Mouse (Mus musculus) CD4-positive, CD25-positive, alpha-beta regulatory T cell, adult 2 months (primary cell): ENCODE results near the gene Olfr1349.
"Not testable (repeated sequence)": the region's sequence is repeated elsewhere in the genome, so short reads cannot be mapped to it uniquely, and the experiment has no call there.

Experiments
- DNase-seq: peaks from one replicate; pipeline ENCODE4 v3.0.0-alpha.2; 2012; ENCODE audit warnings: low read depth, low spot score

The Olfr1349 gene

DNA sequence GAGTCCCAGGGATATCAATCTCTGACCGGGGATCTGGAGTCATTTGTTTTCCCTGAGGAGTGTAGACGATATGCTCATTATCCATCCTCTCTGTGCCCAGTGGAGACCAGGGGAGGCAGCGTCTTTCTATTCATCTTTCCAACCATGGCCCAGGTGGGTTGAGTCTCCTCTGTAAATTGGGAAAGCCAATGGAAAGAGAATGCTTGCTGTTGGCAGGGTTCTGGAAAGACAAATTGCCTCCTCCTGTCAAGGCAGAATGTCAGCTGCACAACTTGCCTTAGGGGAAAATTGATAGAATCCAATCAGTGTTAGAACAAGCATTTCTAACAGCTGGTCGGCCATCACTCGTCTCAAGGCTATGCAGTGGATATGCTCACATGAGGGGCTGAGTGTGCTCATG lies at the start of gene Olfr1349:
Gene Olfr1349 (minus strand): TSS at position 101 of the 400 bp plus-strand sequence.
- no peak for DNase-seq

DNA sequence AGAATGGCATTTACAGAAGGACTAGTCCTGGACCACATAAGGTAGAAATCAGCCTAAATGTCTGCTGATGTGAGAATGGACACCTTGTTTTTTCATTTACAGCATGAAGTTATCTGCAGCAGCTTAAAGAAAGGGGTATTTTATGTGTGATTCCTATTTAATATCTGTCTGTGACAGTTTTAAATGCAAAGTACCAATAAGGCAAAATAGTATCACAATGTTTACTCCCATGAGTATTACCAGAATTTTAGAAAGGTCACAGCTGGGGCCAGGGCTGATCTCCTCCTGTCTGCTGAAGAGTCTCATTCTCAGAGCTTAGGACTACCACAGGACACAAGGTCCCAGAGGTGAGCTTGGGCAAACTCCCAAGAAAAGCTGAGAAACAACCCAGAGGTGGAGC lies 41.8 kb upstream of the Olfr1349 start, which contains the start of gene Olfr1350:
Gene Olfr1350 (plus strand): TSS at position 301 of the 400 bp plus-strand sequence.
- no peak for DNase-seq

DNA sequence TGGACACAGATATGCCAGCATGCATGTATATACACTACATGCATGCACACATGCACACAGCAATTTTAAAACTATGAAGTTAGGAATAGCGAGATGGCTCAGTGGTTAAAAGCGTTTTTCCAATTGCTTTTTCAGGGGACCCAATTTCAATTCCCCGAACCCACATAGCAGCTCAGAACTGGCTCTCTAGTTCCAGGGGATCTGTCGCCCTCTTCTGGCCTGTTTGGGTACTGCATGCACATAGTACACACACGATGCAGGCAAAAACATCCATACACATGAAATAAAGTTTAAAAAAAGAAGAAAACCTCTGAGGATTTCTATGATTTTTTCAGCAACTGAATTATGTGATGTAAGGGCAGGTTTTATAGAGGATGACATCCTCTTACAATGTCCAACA lies 3.4 kb upstream of the Olfr1349 start:
- peak; percentile 11 for DNase-seq

DNA sequence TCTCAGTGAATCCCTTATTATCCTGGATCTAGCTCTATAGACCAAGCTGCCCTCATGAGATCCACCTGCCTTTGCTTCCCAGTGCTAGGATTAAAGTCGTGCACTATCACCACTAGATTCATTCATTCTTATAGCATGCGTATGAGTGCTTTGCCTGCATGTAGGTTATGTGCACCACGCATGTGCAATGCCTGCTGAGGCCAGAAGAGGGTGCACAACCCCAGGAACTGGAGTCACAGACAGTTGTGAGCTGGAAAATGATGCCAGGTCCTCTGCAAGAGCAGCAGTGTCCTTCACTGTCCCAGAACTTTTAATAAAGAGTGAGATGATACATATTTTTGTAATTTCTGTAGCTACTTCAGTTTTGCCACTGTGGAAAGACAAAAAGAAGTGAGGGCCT lies 2.3 kb upstream of the Olfr1349 start:
- DNase-seq = no peak

DNA sequence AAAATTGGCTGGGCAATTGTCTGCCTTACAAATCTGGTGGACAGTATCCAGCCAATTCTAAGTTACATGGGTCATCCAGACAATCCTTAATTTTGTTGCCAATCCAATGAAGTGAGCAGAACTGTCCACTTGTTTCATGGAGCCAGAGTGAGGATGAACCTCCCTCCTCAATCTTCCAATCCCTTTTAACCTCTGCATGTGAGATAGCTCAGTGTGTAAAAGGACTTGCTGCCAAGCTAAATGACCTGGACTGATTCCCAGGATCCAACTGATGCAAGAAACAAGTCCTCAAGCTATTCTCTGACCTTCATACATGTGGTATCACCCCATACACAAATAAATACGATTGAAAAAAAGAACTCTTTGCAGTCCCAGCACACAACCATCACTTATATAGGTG lies 1.1 kb downstream of the Olfr1349 start:
- DNase-seq = no peak

DNA sequence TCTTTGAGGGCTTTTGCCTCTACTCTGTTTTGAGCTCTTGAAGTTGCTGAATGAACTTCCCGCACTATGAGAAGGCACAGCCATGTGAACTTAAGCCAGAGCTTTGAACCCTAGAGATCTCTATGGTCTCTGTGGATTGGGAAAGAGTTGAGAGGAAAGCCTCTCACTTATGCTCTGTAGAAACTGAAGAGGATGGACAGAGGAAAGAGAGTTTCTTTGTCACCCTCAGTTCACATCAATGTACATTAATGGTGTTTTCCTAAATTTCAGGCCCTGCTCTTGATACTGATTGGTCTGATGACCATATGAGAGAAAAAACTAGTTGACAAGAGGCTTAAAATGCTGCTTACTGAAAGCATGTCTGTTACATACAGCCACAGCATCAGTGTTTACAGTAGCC lies 14.1 kb downstream of the Olfr1349 start, which contains the start of gene Olfr1348:
Gene Olfr1348 (minus strand): TSS at position 101 of the 400 bp plus-strand sequence.
- no peak for DNase-seq

DNA sequence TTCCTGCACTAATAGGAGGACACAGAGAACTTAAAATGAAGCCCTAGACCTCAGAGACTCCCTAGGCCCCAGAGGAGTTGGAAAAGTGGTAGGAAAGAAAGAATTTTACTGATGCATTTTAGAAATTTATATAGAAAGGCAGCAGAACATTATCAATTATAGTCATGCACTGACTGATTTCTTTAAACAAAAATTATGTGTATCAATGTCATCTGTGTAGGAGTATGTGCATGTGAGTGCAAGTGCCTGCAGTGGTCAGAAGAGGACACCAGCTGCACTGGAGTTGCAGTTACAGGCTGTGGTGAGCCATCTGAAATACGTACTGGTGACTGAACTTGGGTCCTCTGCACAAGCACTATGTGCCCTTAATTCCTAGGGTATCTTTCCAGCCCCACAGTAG lies 23.1 kb downstream of the Olfr1349 start, which contains the start of gene Olfr1347:
Gene Olfr1347 (minus strand): TSS at position 101 of the 400 bp plus-strand sequence.
- DNase-seq = no peak

DNA sequence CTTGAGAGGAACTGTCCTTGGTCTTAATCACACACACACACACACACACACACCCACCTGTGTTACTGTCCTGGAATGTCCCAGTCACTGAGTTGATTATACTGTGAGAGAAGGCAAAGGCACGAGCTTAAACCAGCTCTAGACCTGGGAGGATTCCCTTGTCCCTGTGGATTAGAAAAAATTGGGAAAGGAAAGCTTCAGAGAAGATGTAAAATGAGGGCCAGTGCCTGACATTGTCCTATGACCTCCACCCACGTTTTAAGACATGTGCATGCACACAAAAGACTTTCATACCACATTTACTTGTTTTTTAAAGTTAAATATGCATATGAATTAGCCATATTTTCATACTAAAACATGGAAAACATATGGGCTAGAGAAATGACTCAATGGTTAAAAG lies 35.9 kb downstream of the Olfr1349 start, which contains the start of gene Olfr5:
Gene Olfr5 (minus strand): TSS at position 101 of the 400 bp plus-strand sequence.
- DNase-seq = no peak

DNA sequence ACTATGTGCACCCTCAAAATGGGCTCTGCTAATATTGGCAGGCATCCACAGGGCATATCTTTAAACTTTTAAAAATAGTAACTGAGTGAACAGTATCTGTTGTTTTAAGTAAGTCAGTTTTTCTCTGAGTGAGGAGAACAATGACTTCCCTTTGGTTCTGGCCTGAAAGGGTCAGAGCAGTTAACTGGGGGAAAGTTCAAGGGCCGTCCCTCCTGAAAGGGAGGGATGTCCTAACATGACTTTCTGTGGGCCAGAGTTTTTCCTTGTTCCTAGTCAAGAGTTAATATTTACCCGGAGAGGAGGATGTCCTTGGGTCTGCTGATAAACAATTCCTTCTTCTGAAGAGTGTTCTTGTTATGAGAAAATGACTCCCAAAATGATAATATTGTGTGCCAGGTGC lies 45.1 kb downstream of the Olfr1349 start:
- DNase-seq = not testable (repeated sequence)

DNA sequence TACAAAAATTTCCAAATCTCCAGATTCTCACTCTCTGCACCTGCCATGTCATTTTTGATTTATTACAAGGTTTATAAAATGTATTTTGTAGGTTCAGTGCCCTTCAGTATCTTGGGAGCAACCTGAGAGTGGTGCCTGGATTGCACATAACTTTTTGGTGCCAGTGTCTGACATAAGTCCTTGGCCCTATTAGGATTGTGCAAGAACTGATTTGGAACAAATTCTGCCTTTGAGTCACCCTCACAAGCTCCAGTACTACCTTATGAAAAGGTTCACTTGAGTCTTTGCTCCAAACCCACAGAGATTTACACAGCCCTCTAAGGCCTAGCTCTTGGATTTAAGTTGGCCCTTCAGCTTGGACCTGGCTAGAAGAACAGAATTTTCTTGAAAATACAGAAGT lies 55.8 kb downstream of the Olfr1349 start, which contains the start of gene Olfr1346:
Gene Olfr1346 (plus strand): TSS at position 151 of the 400 bp plus-strand sequence.
- no peak for DNase-seq
